Mouse (Mus musculus) forebrain, embryonic 16.5 days (tissue): ENCODE measurements at regions not wholly inside any gene's neighbourhood (a gene's known extent, or its start where the extent isn't known, plus 50 kb on each side); places are given as distances from the start of the nearest gene placed in this dataset.

Experiments
- ATAC-seq: fragments of 200-750 bp; cut with Nextera tagmentation; 2 replicates; pipeline ENCODE4 v1.8.0; 2017; ENCODE audit warnings: mild to moderate bottlenecking, moderate library complexity
- H3K27ac ChIP-seq: fragments of 300-500 bp; sonication (generic); 2 replicates; pipeline ENCODE4 v1.5.1; 2014; ENCODE audit warnings: low read length, control low read depth
- H3K27me3 ChIP-seq: fragments of 300-500 bp; sonication (generic); replicated peaks from 2 replicates; pipeline ENCODE4 v1.6.1; 2014; ENCODE audit warnings: low read length; ENCODE audit not compliant: control insufficient read depth, insufficient read depth
- H3K36me3 ChIP-seq: fragments of 300-500 bp; sonication (generic); 2 replicates; pipeline ENCODE4 v1.6.1; 2014; ENCODE audit not compliant: control insufficient read depth, insufficient read depth
- H3K4me1 ChIP-seq: fragments of 300-500 bp; sonication (generic); replicated peaks from 2 replicates; pipeline ENCODE4 v1.6.1; 2014; ENCODE audit warnings: low read length; ENCODE audit not compliant: control insufficient read depth, insufficient read depth
- H3K4me2 ChIP-seq: fragments of 300-500 bp; sonication (generic); 2 replicates; pipeline ENCODE4 v1.6.1; 2014; ENCODE audit warnings: mild to moderate bottlenecking, low read length, control low read depth
- H3K4me3 ChIP-seq: fragments of 300-500 bp; sonication (generic); replicated peaks from 2 replicates; pipeline ENCODE4 v1.5.1; 2014; ENCODE audit warnings: mild to moderate bottlenecking, low read length, control low read depth
- H3K9ac ChIP-seq: fragments of 300-500 bp; sonication (generic); replicated peaks from 2 replicates; pipeline ENCODE4 v1.6.1; 2014; ENCODE audit warnings: low read depth, low read length, control low read depth
- H3K9me3 ChIP-seq: fragments of 300-500 bp; sonication (generic); 2 replicates; pipeline ENCODE4 v1.6.1; 2016; ENCODE audit warnings: low read length; ENCODE audit not compliant: control insufficient read depth
- WGBS: fragments of 180-500 bp; shearing (Covaris S2); extraction: QIAGEN DNeasy Blood & Tissue Kit; methylation state at CpG from one replicate; pipeline ENCODE4 v1.1.7; 2014; 5-methylcytosine and 5-hydroxymethylcytosine counted together

GRCm38 (mm10) chr1:34751128-34751527 is 91.7 kb downstream of the Fam168b start:
- H3K9me3 ChIP-seq, result no peaks in the 10 kb centered on the region
- no peak overlapping the region for H3K27ac ChIP-seq
- peaks cover 23% of the 10 kb centered on the region for H3K4me1 ChIP-seq
- peak overlapping the region; percentile 73 for H3K4me2 ChIP-seq
- 2% methylated on average over 6 of the region's 6 CpGs for WGBS
- ATAC-seq, result peak; percentile 20; the same call in 1 of the 2 replicates
- no peaks in the 10 kb centered on the region for H3K36me3 ChIP-seq
- H3K9ac ChIP-seq, result peak overlapping the region; percentile 85
- peaks cover 4% of the 10 kb centered on the region for H3K27me3 ChIP-seq
- H3K4me3 ChIP-seq, result peak overlapping the region; percentile 71

GRCm38 (mm10) chr1:34753581-34753980 is 89.3 kb downstream of the Fam168b start:
- no peak overlapping the region for H3K9ac ChIP-seq
- no peak overlapping the region for H3K4me3 ChIP-seq
- no peaks in the 10 kb centered on the region for H3K36me3 ChIP-seq
- H3K9me3 ChIP-seq, result no peaks in the 10 kb centered on the region
- WGBS, result 55% methylated on average over 5 of the region's 5 CpGs
- peaks cover 4% of the 10 kb centered on the region for H3K27me3 ChIP-seq
- peaks cover 23% of the 10 kb centered on the region for H3K4me1 ChIP-seq
- ATAC-seq, result no peak
- no peak overlapping the region for H3K4me2 ChIP-seq
- H3K27ac ChIP-seq, result no peak overlapping the region

- no peak for ATAC-seq
- no peaks in the 10 kb centered on the region for H3K9me3 ChIP-seq
- no peaks in the 10 kb centered on the region for H3K4me1 ChIP-seq
- no peak overlapping the region for H3K4me3 ChIP-seq
- H3K9ac ChIP-seq, result no peak overlapping the region
- no peak overlapping the region for H3K4me2 ChIP-seq
- H3K27ac ChIP-seq, result no peak overlapping the region
- H3K36me3 ChIP-seq, result no peaks in the 10 kb centered on the region
- no peaks in the 10 kb centered on the region for H3K27me3 ChIP-seq
- 83% methylated on average over 4 of the region's 4 CpGs for whole genome bisulfite sequencing
These were observed 82.3 kb downstream of the Fam168b start for GRCm38 (mm10) chr1:34760547-34760946.

- Histone ChIP-seq H3K36me3 (no peaks in the 10 kb centered on the region), H3K4me3 (no peak overlapping the region), H3K27me3 (no peaks in the 10 kb centered on the region), H3K4me2 (no peak overlapping the region), H3K4me1 (no peaks in the 10 kb centered on the region), H3K27ac (no peak overlapping the region), H3K9me3 (no peaks in the 10 kb centered on the region), H3K9ac (no peak overlapping the region)
- ATAC-seq, result no peak
These were observed 81.4 kb downstream of the Fam168b start for GRCm38 (mm10) chr1:34761436-34761835.

- Histone ChIP-seq H3K4me3 (no peak overlapping the region), H3K9me3 (no peaks in the 10 kb centered on the region), H3K9ac (no peak overlapping the region), H3K4me2 (no peak overlapping the region), H3K27me3 (no peaks in the 10 kb centered on the region), H3K4me1 (no peaks in the 10 kb centered on the region), H3K27ac (no peak overlapping the region), H3K36me3 (no peaks in the 10 kb centered on the region)
- no peak for ATAC-seq
- 90% methylated on average over 5 of the region's 5 CpGs for WGBS
These were observed 81.0 kb downstream of the Fam168b start for GRCm38 (mm10) chr1:34761870-34762269.
